Mouse (Mus musculus) embryonic facial prominence, embryonic 14.5 days (tissue): Measurements from ENCODE around the gene Atp6v1c2. TPM values are rescaled to one million over a fixed set of nuclear protein-coding genes. Genes with fewer than 3 reads are reported as not detected.

Source experiments
- ATAC-seq: fragments of 200-750 bp; cut with Nextera tagmentation; 2 replicates; pipeline ENCODE4 v1.8.0; 2017; ENCODE audit warnings: low read depth, moderate number of reproducible peaks, moderate TSS enrichment
- DNase-seq: peaks from one replicate; pipeline ENCODE4 v3.0.0-alpha.2; 2015; ENCODE audit warnings: low spot score
- H3K27ac ChIP-seq: fragments of 300-500 bp; sonication (generic); replicated peaks from 2 replicates; pipeline ENCODE4 v1.5.1; 2014; ENCODE audit warnings: low read depth, mild to moderate bottlenecking, low read length, moderate library complexity
- H3K27me3 ChIP-seq: fragments of 300-500 bp; sonication (generic); replicated peaks from 2 replicates; pipeline ENCODE4 v1.6.1; 2014; ENCODE audit warnings: low read length; ENCODE audit not compliant: control insufficient read depth, insufficient read depth
- H3K36me3 ChIP-seq: fragments of 300-500 bp; sonication (generic); 2 replicates; pipeline ENCODE4 v1.6.1; 2014; ENCODE audit warnings: low read length, mixed read lengths; ENCODE audit not compliant: control insufficient read depth, insufficient read depth
- H3K4me1 ChIP-seq: fragments of 300-500 bp; sonication (generic); 2 replicates; pipeline ENCODE4 v1.6.1; 2014; ENCODE audit warnings: antibody characterized with exemption, low read length; ENCODE audit not compliant: control insufficient read depth, insufficient read depth
- H3K4me2 ChIP-seq: fragments of 300-500 bp; sonication (generic); 2 replicates; pipeline ENCODE4 v1.6.1; 2014; ENCODE audit warnings: low read depth, mild to moderate bottlenecking, low read length, moderate library complexity, mixed read lengths
- H3K4me3 ChIP-seq: fragments of 300-500 bp; sonication (generic); 2 replicates; pipeline ENCODE4 v1.5.1; 2014; ENCODE audit warnings: low read depth, mild to moderate bottlenecking, low read length
- H3K9ac ChIP-seq: fragments of 300-500 bp; sonication (generic); 2 replicates; pipeline ENCODE4 v1.6.1; 2014; ENCODE audit warnings: low read depth, mild to moderate bottlenecking, low read length, moderate library complexity, mixed read lengths
- H3K9me3 ChIP-seq: fragments of 300-500 bp; sonication (generic); 2 replicates; pipeline ENCODE4 v1.6.1; 2016; ENCODE audit warnings: low read length; ENCODE audit not compliant: control insufficient read depth
- WGBS: fragments of 180-500 bp; shearing (Covaris S2); extraction: QIAGEN DNeasy Blood & Tissue Kit; methylation state at CpG from one replicate; pipeline ENCODE4 v1.1.7; 2014; 5-methylcytosine and 5-hydroxymethylcytosine counted together
- polyA plus RNA-seq: library from polyadenylated mRNA; unstranded; fragments of >200 nt; fragmentation: Nextera tagmentation; extraction: Ambion mirVana; gene quantifications from 2 replicates; pipeline ENCODE4 v1.2.1, GENCODE M21; 2014

Gene Atp6v1c2
- polyA plus RNA-seq, 1 experiment from 2014 or later = 3.9 TPM

DNA sequence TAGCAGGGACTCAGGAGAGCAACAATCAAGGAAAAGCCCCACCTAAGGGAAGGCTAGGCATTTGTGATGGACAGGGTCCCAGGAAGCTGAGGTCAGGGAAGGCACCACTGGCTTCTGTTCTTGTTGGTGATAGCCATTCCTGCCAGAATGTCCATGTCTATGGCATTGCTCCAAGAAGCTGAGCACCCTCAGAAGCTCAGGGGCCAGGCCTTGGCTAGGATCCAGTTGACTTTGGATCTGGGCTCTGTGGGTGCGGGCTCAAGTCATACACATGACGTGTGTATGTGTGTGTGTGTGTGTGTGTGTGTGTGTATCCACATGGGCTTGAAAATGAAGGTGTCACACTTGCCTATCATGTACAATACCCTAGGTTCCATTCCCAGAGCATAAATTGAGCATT is 39.2 kb downstream of the Atp6v1c2 start:
- ATAC-seq (no peak), DNase-seq (no peak)
- Histone ChIP-seq H3K4me1 (peaks cover 9% of the 10 kb centered on the region; the same call in 1 of the 2 replicates), H3K27ac (no peak overlapping the region), H3K4me2 (no peak overlapping the region), H3K9ac (no peak overlapping the region), H3K4me3 (no peak overlapping the region), H3K36me3 (peaks cover 10% of the 10 kb centered on the region), H3K27me3 (no peaks in the 10 kb centered on the region), H3K9me3 (no peaks in the 10 kb centered on the region)
- 82% methylated on average over 2 of the region's 2 CpGs for WGBS

DNA sequence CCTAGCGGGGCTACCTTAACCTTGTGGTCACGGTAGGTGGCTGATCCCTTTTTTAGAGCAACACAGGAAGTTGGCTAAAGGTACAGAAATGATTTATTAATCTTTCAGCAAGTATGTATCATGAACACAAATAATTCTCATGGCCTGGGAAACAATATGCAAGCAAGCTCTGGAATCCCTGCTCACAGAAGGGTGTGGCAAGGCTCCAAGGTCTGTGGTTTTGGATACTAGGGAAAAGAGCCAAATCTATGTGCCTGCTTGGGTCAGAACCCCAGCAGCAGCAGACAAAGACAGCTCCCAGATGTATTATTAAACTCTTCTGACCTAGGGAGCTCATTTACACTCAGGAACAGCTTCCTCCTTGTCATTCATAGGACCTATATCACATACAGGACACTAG is 40.1 kb downstream of the Atp6v1c2 start:
- H3K4me2 ChIP-seq = no peak overlapping the region
- no peaks in the 10 kb centered on the region for H3K9me3 ChIP-seq
- no peak overlapping the region for H3K9ac ChIP-seq
- no peak overlapping the region for H3K4me3 ChIP-seq
- no peaks in the 10 kb centered on the region for H3K27me3 ChIP-seq
- ATAC-seq (no peak), DNase-seq (peak; percentile 27)
- peaks cover 18% of the 10 kb centered on the region for H3K36me3 ChIP-seq
- WGBS = 63% methylated on average over 2 of the region's 2 CpGs
- peak overlapping the region; percentile 8; the same call in 1 of the 2 replicates for H3K27ac ChIP-seq
- peaks cover 9% of the 10 kb centered on the region; the same call in 1 of the 2 replicates for H3K4me1 ChIP-seq

DNA sequence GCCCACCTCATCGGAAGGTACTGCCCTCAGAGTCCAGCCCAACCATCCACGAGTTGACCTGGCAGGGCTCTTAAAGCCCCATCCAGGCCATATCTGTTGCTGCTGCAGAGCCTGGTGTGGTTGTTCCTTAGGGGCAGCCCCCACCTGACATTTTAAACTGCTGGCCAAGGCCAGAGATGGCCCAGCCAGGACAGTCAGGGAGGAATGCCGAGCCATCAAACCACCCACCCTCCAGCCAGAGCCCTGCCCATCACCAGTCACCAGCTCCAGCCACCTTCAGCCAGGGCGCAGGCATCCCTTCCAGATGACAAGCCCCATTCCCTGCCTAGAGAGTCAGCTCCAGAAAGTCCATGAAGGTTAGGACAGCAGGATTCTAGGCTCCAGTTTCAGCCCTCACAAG is 40.7 kb downstream of the Atp6v1c2 start:
- Histone ChIP-seq H3K27me3 (no peaks in the 10 kb centered on the region), H3K27ac (peak overlapping the region; percentile 8; the same call in 1 of the 2 replicates), H3K9me3 (no peaks in the 10 kb centered on the region), H3K4me2 (no peak overlapping the region), H3K9ac (0 out of 2 replicates have a peak overlapping the region, but pooled peaks have one; percentile 5), H3K36me3 (peaks cover 24% of the 10 kb centered on the region), H3K4me3 (no peak overlapping the region), H3K4me1 (peaks cover 9% of the 10 kb centered on the region; the same call in 1 of the 2 replicates)
- WGBS = 64% methylated on average over 4 of the region's 4 CpGs
- ATAC-seq = no peak
- DNase-seq = no peak

DNA sequence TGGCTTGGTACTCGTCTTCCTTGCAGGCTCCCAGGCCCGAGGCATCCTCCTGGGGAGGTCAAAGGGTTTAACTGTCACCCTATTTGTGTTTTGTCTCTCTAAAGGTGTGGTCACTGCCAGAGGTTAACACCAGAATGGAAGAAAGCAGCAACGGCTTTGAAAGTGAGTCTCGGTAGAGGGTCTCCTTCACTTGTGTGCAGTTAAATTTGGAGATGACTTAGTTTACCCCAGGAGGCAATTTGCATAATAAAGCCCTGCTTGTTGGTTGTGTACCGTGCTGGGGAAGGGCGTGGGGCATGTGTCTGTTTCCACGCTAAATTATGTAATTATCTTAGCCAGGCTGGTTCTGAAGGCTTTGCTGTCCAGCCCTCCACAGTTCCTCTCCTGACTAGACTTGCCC is 55.3 kb downstream of the Atp6v1c2 start:
- Histone ChIP-seq H3K4me3 (no peak overlapping the region), H3K27ac (no peak overlapping the region), H3K36me3 (peaks cover 95% of the 10 kb centered on the region), H3K4me1 (no peaks in the 10 kb centered on the region), H3K9me3 (no peaks in the 10 kb centered on the region), H3K27me3 (no peaks in the 10 kb centered on the region), H3K4me2 (no peak overlapping the region), H3K9ac (no peak overlapping the region)
- ATAC-seq = no peak
- WGBS = 74% methylated on average over 7 of the region's 7 CpGs
- DNase-seq = no peak

DNA sequence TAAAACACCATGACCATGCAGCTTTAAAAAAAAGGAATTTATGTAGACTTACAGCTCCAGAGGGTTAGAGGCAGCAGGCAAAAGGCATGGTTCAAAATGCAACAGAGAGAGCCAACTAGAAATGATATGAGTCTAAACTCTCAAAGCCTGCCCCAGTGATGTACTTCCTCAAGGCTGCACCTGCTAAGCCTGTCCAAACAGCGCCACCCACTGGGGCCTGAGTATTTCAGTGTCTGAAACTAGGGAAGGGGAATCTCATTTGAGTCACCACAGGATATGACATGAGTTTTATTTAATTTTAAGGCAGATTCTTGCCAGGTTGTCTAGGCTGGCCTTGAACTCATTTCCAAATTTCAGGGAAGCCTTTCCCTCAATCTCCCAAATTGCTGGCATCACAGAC is 57.9 kb downstream of the Atp6v1c2 start:
- no peak overlapping the region for H3K27ac ChIP-seq
- 58% methylated on average over 1 of the region's 1 CpGs for WGBS
- H3K4me3 ChIP-seq = no peak overlapping the region
- H3K27me3 ChIP-seq = no peaks in the 10 kb centered on the region
- DNase-seq = no peak
- ATAC-seq = no peak
- H3K9ac ChIP-seq = no peak overlapping the region
- H3K4me2 ChIP-seq = no peak overlapping the region
- H3K36me3 ChIP-seq = peaks cover 78% of the 10 kb centered on the region
- H3K9me3 ChIP-seq = no peaks in the 10 kb centered on the region
- H3K4me1 ChIP-seq = peaks cover 4% of the 10 kb centered on the region

DNA sequence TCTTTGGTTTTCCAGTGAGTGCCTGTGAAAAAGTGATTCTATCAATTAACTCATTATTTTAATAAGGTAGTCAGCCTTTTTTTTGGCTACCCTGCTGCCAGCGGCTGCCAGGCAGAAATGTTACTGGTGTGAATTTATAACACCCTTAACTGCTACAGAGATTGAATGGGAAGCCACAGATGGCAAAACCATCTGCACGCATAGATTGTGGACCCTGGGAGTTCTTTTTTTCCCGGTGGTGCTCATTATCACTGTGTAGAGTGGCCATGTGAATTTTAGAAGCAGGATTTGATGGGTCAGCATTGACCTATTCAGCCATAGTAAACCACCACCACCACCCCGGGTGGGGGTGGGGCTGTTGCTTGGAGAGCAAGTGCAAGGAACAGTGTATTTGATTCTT is 61.8 kb downstream of the Atp6v1c2 start:
- DNase-seq (no peak), ATAC-seq (no peak)
- peaks cover 4% of the 10 kb centered on the region for H3K4me1 ChIP-seq
- H3K36me3 ChIP-seq = peaks cover 40% of the 10 kb centered on the region
- H3K9ac ChIP-seq = peak overlapping the region; percentile 94
- peak overlapping the region; percentile 77; the same call in 1 of the 2 replicates for H3K27ac ChIP-seq
- peak overlapping the region; percentile 86 for H3K4me3 ChIP-seq
- H3K9me3 ChIP-seq = no peaks in the 10 kb centered on the region
- H3K4me2 ChIP-seq = peak overlapping the region; percentile 79
- 14% methylated on average over 4 of the region's 4 CpGs for WGBS
- H3K27me3 ChIP-seq = no peaks in the 10 kb centered on the region

DNA sequence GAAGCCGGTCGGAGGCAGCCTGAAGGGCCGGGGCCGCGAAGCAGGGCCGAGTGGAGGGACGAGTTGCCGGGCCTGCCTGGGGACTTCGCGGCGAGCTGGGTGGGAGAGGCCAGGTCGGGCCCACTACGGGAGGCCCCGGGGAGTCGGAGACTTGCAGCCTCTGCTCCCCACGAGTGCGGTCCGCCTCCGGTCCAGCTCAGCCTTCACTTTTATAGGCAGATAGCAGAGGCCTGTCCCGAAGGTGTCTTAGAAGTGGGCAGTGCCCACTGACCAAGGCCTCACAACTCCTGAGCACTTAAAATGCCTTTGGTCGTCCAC is 62.5 kb downstream of the Atp6v1c2 start:
- Histone ChIP-seq H3K9ac (peak overlapping the region; percentile 94), H3K36me3 (peaks cover 33% of the 10 kb centered on the region), H3K27ac (peak overlapping the region; percentile 77), H3K4me3 (peak overlapping the region; percentile 86), H3K27me3 (no peaks in the 10 kb centered on the region), H3K4me2 (peak overlapping the region; percentile 79), H3K9me3 (no peaks in the 10 kb centered on the region), H3K4me1 (peaks cover 4% of the 10 kb centered on the region)
- WGBS = 6% methylated on average over 6 of the region's 21 CpGs
- ATAC-seq (peak; percentile 70), DNase-seq (no peak)

DNA sequence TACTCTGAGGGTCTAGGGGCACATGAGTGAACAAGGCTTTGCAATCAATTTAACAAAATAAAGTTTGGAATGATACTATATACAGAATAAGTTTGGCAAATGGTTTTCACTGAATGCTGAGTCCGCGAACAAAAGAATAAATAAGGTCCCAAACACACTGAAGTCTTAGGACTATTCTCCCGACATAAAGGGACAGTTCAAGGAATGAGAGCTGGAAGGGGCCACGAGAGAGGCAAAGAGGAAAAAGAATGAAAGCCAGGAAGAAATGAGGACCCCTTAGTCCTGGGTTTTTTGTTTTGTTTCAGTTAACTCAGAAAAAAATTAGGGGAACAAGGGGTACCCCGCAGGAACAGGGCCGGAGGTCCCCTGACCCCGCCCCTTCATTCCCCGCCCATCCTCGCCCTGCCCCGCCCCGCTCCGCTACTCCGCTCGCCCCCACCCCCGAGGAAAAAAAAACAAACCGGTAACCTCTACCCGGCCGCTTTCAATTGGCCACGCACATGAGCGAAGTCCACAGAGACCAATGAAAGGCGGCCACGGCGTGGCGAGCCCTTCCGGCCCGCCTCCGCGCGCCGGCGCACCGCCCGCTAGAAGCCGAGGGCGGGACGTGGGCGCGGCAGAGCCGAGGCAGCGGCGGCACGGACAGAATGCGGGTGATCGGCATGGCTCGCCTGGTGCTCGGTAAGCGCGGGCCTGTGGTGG is 63.0 kb downstream of the Atp6v1c2 start, which contains the start of gene Pdia6:
Pdia6 (plus strand) TSS at position 575 of the 702 bp plus-strand sequence.
- no peaks in the 10 kb centered on the region for H3K27me3 ChIP-seq
- ATAC-seq = peak; percentile 99
- H3K9me3 ChIP-seq = no peaks in the 10 kb centered on the region
- peaks cover 28% of the 10 kb centered on the region for H3K36me3 ChIP-seq
- peak within 1 kb of the TSS; percentile 79 for H3K4me2 ChIP-seq
- peaks cover 4% of the 10 kb centered on the region for H3K4me1 ChIP-seq
- peak within 1 kb of the TSS; percentile 77 for H3K27ac ChIP-seq
- peak within 1 kb of the TSS; percentile 86 for H3K4me3 ChIP-seq
- H3K9ac ChIP-seq = peak within 1 kb of the TSS; percentile 94
- WGBS = 2% methylated on average over 37 of the region's 48 CpGs
- DNase-seq = peak; percentile 98

DNA sequence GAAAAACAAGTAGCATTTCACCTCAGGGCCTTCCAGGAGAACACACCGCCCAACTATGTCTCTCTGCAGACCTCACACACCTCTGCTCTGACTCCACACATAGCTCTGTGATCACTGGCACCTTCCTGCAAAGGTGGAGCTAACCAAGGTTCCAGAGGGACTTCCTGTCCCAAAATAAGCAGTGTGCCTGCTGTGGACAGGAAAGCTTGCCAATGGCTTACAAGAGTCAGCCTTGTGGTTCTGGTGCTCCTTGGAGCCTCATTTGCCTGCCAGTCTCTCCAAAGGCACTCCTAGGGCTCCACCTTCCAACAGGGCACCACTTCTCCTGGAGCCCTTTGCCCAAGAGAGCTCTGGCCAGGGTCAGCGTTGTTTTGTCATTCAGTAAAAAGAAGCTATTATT is 64.3 kb downstream of the Atp6v1c2 start:
- DNase-seq (no peak), ATAC-seq (no peak)
- 88% methylated on average over 2 of the region's 2 CpGs for WGBS

More for the DNA sequence above, 64.3 kb downstream of the Atp6v1c2 start:
- peaks cover 4% of the 10 kb centered on the region for H3K4me1 ChIP-seq
- no peaks in the 10 kb centered on the region for H3K27me3 ChIP-seq
- peaks cover 15% of the 10 kb centered on the region for H3K36me3 ChIP-seq
- H3K4me3 ChIP-seq = no peak overlapping the region
- H3K4me2 ChIP-seq = no peak overlapping the region
- no peaks in the 10 kb centered on the region for H3K9me3 ChIP-seq
- no peak overlapping the region for H3K9ac ChIP-seq
- H3K27ac ChIP-seq = no peak overlapping the region
